Mouse (Mus musculus) thymus, postnatal 0 days (tissue): ENCODE results near the gene Xylt2. TPM values are rescaled to one million over a fixed set of nuclear protein-coding genes. Genes with fewer than 3 reads are reported as not detected.
"Not testable (repeated sequence)": the region's sequence is repeated elsewhere in the genome, so short reads cannot be mapped to it uniquely, and the experiment has no call there.

Source experiments
- DNase-seq: peaks from one replicate; pipeline ENCODE4 v3.0.0-alpha.2; 2015; ENCODE audit warnings: low spot score
- polyA plus RNA-seq: library from polyadenylated mRNA; unstranded; fragments of >200 nt; fragmentation: Nextera tagmentation; extraction: Ambion mirVana; gene quantifications from 2 replicates; pipeline ENCODE4 v1.2.1, GENCODE M21; 2015

Gene Xylt2
- 13.0 and 15.4 TPM in 2 replicates for polyA plus RNA-seq

DNA sequence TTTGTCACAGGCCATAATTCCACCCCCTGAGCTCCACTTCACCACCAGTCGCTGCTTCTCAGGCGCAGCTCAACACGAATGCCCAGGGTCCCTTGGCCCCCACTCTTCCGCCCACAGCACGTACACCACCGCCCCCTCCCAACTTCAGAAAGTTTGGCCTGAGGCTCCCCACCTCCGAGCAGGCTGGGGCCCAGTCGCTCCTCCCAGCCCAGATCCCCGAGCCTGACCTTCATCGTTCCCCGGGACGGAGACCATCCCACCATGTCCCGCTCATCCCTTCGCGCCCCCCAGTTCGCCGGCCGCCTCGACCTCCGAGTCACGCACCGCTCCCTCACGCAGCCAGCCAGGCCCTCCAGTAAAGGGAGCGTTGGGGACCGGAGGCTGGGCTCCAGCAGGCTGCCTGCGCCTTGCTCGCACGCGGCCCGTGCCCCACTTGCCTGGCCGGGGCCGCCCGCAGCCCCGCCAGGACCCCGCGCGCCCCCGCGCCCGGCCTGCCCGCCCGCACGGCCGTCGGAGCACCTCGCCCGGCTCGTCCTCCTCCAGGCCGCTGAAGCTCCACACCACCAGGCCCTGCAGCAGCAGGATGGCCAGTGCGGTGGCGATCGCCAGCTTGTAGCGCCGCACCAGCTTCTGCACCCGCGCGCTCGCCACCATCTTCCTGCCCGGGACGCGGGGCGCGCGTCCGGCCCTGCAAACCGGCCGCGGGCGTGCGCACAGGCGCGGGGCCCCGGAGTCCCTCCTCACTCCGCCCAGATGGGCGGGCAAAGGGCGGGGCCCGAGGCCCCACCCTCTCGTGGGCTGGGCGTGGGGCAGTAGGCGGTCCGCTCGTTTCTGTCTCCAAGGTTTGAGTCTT, at the start of gene Xylt2:
TSS of gene Xylt2 (minus strand) at position 762 of the 853 bp plus-strand sequence.
- peak; percentile 95 for DNase-seq

- DNase-seq: peak; percentile 55
Observed at GRCm38 (mm10) chr11:94719216-94719615, 41.9 kb upstream of the Xylt2 start.

GRCm38 (mm10) chr11:94718113-94718909, 41.0 kb upstream of the Xylt2 start:
- no peak for DNase-seq

- no peak for DNase-seq
Observed at GRCm38 (mm10) chr11:94717239-94717638, 39.9 kb upstream of the Xylt2 start.

GRCm38 (mm10) chr11:94716754-94717153, 39.4 kb upstream of the Xylt2 start:
- peak; percentile 63 for DNase-seq

DNA sequence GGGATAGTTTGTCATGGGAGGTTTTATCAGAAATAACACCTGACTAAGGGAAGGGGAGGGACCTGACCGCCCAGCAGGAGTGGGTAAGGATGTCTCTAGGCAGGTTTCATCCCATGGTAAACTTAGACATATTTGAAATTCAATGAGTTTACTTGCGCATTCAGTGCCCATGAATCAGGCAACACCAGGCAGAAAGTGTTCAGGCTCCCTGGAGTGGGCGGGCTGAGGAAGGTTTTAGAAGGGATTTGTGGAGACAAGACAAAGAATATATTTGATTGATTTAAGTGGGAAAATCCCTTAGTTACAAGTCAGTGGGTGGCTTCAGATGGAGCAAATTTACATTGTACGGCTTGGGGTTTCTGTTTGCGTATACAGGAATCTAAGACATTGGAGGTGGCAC, 38.3 kb upstream of the Xylt2 start:
- no peak for DNase-seq

GRCm38 (mm10) chr11:94713246-94713860, 36.0 kb upstream of the Xylt2 start:
- no peak for DNase-seq

DNA sequence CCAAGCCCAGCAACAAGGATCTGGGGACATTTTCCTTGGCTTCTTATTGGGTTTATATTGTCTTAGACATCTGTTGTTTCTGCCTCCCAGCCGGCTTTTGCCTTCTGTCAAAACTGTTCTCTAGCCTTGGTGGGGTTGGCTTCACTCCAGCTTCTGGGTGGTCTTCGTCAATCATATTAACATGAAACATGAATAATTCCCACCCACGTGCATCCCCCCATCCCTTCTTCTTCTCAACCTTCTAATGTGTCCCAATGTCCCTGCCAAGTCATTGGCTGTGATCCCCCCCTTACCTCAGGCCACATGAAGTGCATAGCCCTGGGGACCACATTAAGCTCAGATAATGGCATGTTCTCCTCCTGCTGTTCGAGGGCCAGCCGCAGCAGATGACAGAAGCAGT, 27.2 kb upstream of the Xylt2 start, which contains the start of gene Gm11541:
TSS of gene Gm11541 (minus strand) at position 28 of the 400 bp plus-strand sequence.
- no peak for DNase-seq

GRCm38 (mm10) chr11:94704020-94704419, 26.7 kb upstream of the Xylt2 start:
- peak; percentile 72 for DNase-seq

DNA sequence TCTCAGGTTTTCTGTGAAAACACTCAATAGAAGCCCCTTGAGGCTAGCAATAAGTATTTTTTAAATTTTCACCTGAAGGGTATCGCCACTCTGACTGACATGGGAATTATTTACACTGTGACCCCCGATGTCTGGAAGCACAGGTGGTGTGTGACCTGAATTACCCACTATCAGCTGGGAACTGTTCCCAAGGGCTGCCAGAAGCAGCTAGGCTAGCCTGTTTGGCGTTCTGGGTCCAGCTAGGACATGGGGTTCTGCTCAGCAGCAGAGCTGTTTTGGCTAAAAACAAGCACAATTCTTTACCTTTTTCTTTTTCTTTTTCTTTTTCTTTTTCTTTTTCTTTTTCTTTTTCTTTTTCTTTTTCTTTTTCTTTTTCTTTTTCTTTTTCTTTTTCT, 24.9 kb upstream of the Xylt2 start:
- no peak for DNase-seq

DNA sequence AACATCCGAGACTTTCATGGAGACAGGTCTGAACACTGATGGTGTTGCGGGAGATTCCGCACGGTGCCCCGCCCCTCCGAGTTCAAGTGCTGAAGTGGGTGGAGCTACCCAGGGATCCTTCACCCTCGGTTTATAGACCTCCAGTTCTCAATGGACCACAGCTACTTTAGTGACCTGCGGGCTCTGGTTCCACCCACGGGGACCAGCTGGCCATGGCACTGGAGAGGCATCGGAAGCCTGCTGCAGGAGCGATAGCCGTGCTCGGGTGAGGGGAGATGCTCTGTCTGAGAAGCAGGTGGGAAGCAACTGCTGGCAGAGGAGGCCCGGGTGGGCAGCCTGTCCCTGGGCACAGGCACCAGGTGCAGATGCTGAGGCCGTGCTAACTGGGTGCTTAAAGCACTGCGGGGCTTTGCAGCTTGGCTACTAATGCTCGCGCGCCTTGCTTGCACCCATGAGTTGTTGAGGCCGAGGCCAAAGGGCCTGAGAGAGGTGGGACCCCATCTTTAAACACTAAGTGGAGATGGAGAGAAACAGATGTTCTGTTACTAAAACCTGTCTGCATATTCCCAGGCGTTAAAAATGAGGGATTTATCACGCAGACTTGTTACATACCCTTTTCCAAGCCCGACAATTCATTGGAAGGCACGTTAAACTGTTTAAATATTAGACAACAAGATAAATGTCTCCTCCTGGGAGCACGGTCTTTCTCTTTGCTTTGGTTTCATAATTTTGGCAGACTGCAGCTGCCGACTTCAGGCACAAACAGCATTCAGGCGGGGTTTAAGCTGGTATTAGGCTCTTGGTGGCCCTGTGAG, 24.3 kb upstream of the Xylt2 start:
- no peak for DNase-seq

- no peak for DNase-seq
Observed at GRCm38 (mm10) chr11:94699399-94699798, 22.1 kb upstream of the Xylt2 start.

DNA sequence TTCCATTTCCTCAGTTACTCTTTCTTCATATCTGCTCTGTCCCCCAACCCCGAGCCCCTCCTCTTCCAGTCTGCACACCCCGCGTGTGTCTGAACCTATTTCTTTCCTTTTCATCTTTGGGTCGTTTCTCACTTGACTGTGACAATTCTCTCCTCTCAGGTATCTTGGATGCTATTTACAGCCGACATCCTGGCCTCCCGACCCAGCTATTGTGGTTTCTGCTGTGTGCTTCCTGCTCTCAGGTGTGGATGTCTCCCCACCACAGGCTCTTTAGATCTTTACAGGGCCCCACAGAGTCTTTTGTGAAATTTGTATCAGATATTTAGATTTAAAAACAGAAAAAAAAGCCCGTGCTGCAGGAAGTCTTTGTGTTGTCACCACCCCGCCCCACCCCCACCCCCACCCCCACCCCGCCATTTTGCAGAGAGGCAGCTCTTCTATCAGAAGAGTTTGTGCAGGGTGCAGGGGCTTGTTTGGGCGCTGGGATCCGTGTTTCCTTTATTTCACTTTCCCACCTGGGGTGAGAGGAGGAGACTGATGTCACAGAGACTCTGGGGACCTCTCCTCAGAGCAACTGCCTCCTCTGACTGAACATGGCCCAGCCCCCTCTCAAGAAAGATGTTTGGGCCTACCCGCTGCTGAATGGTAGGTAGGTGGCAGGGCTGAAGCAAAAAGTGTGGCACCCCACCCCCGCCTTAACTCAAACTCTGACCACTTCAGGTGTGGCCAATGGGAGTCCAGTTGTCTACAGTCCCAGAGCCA, 20.6 kb upstream of the Xylt2 start:
- DNase-seq: peak; percentile 91

- peak; percentile 43 for DNase-seq
Observed at GRCm38 (mm10) chr11:94697140-94697539, 19.8 kb upstream of the Xylt2 start.

DNA sequence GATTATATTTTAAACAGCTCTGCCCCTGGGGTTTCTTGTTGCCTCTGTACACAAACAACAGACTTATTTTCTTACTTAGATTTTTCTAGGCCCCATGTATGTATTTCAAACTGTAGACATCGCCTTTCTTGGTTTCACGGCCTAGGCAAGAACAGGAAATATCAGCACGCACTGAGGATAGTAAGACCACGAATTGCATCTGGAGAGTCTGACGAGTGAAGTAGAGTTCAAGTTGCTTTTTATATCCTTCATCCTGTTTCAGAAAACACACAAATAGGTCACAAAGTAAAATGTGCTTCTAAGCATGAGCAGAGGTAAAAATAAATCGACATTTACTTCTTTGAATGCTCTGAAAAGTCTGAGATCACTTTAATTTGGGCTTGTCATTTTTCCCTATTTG, 18.2 kb upstream of the Xylt2 start:
- peak; percentile 64 for DNase-seq

DNA sequence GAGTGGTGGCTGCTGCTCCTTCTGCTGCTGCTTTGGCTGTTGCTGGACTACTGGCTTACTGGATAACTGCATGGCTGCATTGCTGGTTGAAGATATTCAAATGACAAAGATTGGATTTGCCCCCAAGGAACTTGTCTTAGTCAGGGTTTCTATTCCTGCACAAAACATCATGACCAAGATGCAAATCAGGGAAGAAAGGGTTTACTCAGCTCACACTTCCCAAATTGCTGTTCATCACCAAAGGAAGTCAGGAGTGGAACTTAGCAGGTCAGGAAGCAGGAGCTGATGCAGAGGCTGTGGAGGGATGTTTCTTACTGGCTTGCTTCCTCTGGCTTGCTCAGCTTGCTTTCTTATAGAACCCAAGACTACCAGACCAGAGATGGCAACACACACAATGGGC, 15.2 kb upstream of the Xylt2 start:
- DNase-seq: not testable (repeated sequence)

DNA sequence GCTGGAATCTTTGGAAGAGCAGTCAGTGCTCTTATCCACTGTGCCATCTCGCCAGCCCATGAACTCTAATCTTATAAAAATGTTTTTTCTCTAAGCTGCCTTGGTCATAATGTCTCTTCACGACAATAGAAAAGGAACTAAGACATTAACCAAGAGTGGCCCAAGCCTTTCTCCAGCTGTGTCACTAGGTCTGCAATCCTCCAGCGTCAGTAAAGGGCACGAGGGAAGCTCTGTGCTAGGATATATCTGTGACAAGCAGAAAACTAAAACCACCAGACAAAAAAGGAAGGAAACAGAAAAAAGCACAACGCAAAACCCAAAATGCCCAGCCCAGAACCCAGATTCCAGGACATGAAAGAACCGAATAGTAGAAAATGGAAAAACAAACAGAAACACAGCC, 9.9 kb upstream of the Xylt2 start:
- no peak for DNase-seq

GRCm38 (mm10) chr11:94682427-94682826, 5.1 kb upstream of the Xylt2 start:
- no peak for DNase-seq

DNA sequence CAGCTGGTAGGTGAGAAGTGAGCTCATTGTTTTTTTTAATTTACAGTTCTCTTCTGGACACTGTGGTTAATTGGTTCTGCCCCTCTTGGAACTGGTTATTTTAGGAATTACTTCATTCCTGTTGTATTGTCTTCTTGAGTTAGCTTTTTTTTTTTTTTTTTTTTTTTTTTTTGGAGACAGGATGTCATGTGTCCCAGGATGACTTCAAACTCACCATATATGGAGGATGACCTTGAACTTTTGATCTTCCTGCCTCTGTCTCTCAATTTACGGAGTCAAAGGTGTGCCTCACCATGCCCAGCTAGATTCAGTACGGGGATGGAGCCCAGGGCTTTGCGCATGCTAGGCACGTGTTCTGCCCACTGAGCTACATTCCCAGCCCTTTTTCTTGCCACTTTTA, 4.3 kb upstream of the Xylt2 start:
- DNase-seq: no peak

- no peak for DNase-seq
Observed at GRCm38 (mm10) chr11:94680639-94681038, 3.3 kb upstream of the Xylt2 start.
